Mouse (Mus musculus) ovary, adult 18-20 months (tissue): ENCODE data around the gene Gmip.

Experiments
- DNase-seq: peaks from one replicate; pipeline ENCODE4 v3.0.0; 2022; ENCODE audit warnings: low spot score, mixed read lengths

The Gmip gene

DNA sequence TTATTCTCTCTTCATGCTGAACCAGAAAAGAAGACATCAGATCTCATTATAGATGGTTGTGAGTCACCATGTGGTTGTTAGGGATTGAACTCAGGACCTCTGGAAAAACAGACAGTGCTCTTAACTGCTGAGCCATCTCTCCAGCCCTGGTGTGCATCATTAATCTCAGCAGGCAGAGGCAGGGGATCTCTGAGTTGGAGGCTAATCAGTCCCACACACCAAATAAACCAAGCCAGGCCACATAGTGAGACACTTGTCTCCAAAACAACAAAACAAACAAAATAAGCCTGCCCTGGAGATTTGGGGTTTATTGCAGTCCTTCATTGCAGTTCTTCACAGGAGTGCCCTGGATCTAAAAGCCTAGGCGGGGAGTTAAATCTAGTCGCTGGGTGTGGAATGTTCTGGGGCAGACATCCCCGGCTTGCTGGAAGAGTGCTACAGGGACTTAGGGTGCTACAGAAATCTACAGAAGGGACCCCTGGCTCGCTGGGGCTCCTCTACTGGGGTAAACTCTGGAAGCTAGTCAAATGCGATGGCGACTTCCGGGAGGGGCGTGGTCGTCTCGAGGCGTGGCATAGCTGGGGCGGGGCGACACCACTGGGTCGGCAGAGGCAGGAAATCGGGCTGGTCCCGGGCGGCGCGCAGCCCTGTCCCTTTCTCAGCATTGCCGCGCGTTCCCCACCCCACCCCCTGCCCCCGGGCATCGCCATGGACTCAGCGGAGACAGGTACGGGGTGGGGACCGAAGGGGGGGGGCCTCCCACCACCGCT is at the start of gene Gmip:
Gene Gmip, plus strand, starts transcription at position 586 of the 770 bp plus-strand sequence.
- peak; percentile 60 for DNase-seq

- no peak for DNase-seq
Observed at GRCm38 (mm10) chr8:69761814-69762445, 46.5 kb upstream of the Gmip start.

DNA sequence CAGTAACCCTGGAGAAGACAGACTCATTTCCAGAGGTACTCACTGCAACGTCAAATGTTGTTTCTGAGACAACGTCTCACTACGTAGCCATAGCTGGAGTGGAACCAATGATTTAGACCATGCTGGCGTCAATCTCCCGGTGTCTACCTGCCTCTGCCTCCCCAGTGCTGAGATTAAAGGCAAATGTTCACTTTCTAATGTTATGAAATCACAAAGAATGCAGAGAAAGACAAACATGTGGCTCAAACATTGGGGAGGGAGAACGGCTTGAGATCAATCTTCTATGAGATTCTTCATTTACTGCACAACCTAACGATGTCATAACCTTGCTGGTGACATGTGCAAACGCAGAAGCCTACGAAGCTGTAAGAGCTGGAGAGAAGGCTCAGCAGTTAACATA is 37.3 kb upstream of the Gmip start:
- DNase-seq: no peak

- no peak for DNase-seq
Observed at GRCm38 (mm10) chr8:69772106-69772505, 36.4 kb upstream of the Gmip start.

- DNase-seq: peak; percentile 89
Observed at GRCm38 (mm10) chr8:69774503-69775148, 33.9 kb upstream of the Gmip start, which contains the start of gene Gm20422. Gene Gm20422 (minus strand): TSS chr8:69774886.

- DNase-seq: no peak
Observed at GRCm38 (mm10) chr8:69775149-69775534, 33.3 kb upstream of the Gmip start.

GRCm38 (mm10) chr8:69777111-69777510 is 31.4 kb upstream of the Gmip start:
- DNase-seq: no peak

- no peak for DNase-seq
Observed at GRCm38 (mm10) chr8:69789105-69789504, 19.4 kb upstream of the Gmip start.

GRCm38 (mm10) chr8:69789731-69790130 is 18.7 kb upstream of the Gmip start:
- DNase-seq: peak; percentile 0

- DNase-seq: peak; percentile 0
Observed at GRCm38 (mm10) chr8:69790364-69790763, 18.1 kb upstream of the Gmip start.

- DNase-seq: peak; percentile 72
Observed at GRCm38 (mm10) chr8:69790773-69791367, 17.6 kb upstream of the Gmip start, which contains the start of the genes Atp13a1 and Zfp866. Gene Atp13a1 (plus strand): TSS chr8:69791163. Gene Zfp866 (minus strand): TSS chr8:69791178.

DNA sequence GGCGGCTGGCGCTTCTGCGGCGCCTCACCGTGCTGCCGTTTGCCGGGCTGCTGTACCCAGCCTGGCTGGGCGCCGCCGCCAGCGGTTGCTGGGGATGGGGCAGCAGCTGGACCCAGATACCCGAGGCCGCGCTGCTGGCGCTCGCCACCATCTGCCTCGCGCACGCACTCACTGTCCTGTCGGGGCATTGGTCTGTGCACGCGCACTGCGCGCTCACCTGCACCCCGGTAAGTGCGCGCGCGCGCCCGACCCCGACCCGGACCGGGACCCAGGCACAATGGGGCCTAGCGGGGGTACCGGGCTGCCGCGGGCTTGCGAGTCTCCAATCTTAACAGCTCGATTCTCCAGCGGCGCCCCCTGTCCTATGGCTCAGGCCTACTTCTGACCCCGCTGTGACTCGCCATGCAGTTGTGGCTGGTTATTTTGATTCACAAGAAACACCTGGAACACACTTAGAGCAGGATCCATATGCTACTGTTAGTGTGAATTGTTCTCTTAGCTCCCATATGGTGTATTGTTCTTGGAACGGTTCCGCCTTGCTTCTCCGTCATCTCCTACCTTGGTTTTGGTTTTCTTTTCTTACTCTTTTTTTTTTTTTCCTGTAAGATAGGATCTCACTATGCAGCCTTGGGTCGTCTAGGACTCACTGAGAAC is 16.9 kb upstream of the Gmip start:
- no peak for DNase-seq

DNA sequence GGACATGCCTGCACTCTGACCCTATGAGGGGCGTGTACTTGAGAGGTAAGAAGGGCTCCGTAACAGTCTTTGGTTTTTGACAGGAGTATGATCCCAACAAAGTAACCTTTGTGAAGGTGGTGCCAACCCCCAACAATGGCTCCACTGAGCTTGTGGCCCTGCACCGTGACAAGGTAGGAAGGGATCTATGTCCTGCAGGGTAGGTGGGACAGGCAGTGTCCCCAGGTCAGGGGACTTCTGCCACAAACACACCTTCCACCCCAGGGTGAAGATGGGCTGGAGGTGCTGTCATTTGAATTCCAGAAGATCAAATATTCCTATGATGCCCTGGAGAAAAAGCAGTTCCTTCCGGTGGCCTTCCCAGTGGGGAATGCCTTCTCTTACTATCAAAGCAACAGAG is 14.8 kb upstream of the Gmip start:
- DNase-seq: peak; percentile 0

DNA sequence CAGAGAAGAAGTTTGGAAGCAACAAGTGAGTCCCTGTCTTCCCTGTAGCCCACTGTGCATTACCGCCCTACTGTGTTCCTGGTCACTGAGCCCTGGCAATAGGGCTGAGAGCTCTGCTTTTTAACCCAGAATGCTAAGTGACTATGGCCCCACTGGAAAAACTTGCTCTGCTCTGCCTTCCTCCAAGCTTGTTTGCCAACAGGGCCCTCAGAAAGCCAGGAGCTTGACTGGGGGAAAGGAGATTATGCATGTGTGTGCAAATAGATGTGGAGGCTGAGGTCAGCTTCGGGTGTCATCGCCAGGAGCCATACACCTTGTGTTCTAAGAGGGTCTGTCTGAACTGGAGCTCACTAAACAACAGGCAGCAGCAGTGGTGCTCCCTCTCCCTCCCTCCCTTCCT is 14.4 kb upstream of the Gmip start:
- DNase-seq: no peak

- DNase-seq: no peak
Observed at GRCm38 (mm10) chr8:69794901-69795300, 13.6 kb upstream of the Gmip start.

DNA sequence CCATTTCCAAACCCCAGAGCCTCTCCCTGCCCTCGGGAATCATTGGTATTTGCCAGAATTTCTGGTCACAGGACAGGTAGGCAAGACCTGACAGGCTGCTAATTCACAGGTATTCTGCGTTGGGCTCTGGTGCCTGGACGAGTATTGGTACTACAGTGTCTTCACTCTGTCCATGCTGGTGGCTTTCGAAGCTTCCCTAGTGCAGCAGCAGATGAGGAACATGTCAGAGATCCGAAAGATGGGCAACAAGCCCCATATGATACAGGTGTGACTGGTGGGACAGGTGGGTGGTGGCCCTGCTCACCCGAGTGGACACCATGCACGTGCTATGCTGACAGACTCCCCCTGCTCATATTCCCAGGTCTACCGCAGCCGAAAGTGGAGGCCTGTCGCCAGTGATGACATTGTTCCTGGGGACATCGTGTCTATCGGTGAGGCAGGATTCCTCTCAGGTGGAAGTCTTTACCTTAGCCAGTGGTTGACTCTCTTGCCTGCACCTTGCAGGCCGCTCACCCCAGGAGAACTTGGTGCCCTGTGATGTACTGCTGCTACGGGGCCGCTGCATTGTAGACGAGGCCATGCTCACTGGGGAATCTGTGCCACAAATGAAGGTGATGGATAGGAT is 11.6 kb upstream of the Gmip start:
- DNase-seq: peak; percentile 1

DNA sequence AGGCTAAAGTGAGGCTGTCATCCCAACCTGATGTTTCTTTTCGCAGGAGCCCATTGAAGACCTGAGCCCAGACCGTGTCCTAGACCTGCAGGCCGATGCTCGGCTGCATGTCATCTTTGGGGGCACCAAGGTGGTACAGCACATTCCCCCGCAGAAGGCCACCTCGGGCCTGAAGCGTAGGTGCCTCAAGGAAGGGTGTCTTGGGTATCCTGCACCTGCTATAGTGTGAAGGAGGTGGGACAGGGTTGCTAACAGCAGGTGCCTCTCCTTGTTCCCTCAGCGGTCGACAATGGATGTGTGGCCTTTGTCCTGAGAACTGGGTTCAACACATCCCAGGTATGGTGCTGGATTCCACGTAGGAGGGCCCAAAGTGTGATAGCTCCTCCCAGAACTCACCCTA is 10.8 kb upstream of the Gmip start:
- peak; percentile 0 for DNase-seq

GRCm38 (mm10) chr8:69799261-69799660 is 9.2 kb upstream of the Gmip start:
- peak; percentile 0 for DNase-seq

GRCm38 (mm10) chr8:69799946-69800345 is 8.5 kb upstream of the Gmip start:
- peak; percentile 0 for DNase-seq

DNA sequence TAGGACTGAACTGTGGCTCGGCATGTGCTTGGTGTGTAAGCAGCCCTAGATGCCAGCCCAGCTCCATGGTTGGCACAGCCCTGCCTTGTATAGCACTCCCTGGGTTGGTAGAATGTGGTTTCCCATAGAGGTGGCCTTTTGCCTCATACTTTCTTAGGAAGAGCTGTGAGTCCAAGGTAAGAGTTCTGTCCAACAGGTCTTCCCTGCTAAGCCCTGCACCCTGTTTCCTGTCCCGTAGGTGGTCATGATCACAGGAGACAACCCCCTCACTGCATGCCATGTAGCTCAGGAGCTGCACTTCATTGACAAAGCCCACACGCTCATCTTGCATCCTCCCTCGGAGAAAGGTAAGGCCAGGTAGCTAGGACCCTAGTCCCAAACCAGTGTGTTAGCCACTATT is 6.7 kb upstream of the Gmip start:
- no peak for DNase-seq

GRCm38 (mm10) chr8:69802216-69802615 is 6.3 kb upstream of the Gmip start:
- DNase-seq: no peak

- DNase-seq: peak; percentile 1
Observed at GRCm38 (mm10) chr8:69803366-69803765, 5.1 kb upstream of the Gmip start.
